ENCODE assay signal across 12 mouse cellular contexts in genomic region chr2:33643721-33644713, GRCm38 (mm10). TPM values are rescaled to one million over a fixed set of nuclear protein-coding genes. Genes with fewer than 3 reads are reported as not detected.
DNase-seq lines count a peak whose midpoint lies in the region; ATAC-seq lines count a peak whose summit lies in the region.
"Had no signal": no experiment of that assay in that cellular context is flagged by ENCODE, and none has a peak within 500 bp of the region (broad histone marks: within the 10 kb centered on the region; RNA-seq: fewer than 3 reads in every experiment).

No protein-coding gene starts in this region.

- no peaks in the 10 kb centered on the region for H3K9me3 ChIP-seq in hindbrain, embryonic 15.5 days
- H3K9me3 ChIP-seq in midbrain, embryonic 12.5 days: no peaks in the 10 kb centered on the region
- H3K9me3 ChIP-seq in neural tube, embryonic 15.5 days (replicated peaks): no peaks in the 10 kb centered on the region
- H3K9me3 ChIP-seq: liver, embryonic 13.5 days had no signal

- peak; percentile 29 for DNase-seq in thymus, postnatal 4 days
- no peak for DNase-seq in thymus, postnatal 0 days (ENCODE audit: low spot score)
- DNase-seq in T-cell, adult 2 months (ENCODE audit: low spot score): no peak
- DNase-seq in left cerebral cortex, adult 18-20 months (ENCODE audit: low spot score in 2 of 2): no peak
- DNase-seq in adrenal gland, postnatal 14 days: no peak

- H3K36me3 ChIP-seq in hindbrain, embryonic 15.5 days: no peaks in the 10 kb centered on the region
- H3K36me3 ChIP-seq in midbrain, embryonic 12.5 days: no peaks in the 10 kb centered on the region
- no peaks in the 10 kb centered on the region for H3K36me3 ChIP-seq in neural tube, embryonic 15.5 days
- H3K36me3 ChIP-seq: liver, embryonic 13.5 days had no signal

- peak overlapping the region; percentile 32; the same call in 1 of the 2 replicates for H3K9ac ChIP-seq in hindbrain, embryonic 15.5 days
- no peak overlapping the region for H3K9ac ChIP-seq in midbrain, embryonic 12.5 days (replicated peaks)
- H3K9ac ChIP-seq in neural tube, embryonic 15.5 days (replicated peaks): peak overlapping the region; percentile 40
- H3K9ac ChIP-seq: liver, embryonic 13.5 days had no signal

- H3K4me2 ChIP-seq in hindbrain, embryonic 15.5 days: peak overlapping the region; percentile 53
- peak overlapping the region; percentile 59 for H3K4me2 ChIP-seq in midbrain, embryonic 12.5 days (replicated peaks)
- H3K4me2 ChIP-seq in neural tube, embryonic 15.5 days: peak overlapping the region; percentile 58
- H3K4me2 ChIP-seq: liver, embryonic 13.5 days had no signal

- ATAC-seq in hindbrain, embryonic 15.5 days (ENCODE audit: low FRiP score, low read depth): no peak
- ATAC-seq in midbrain, embryonic 12.5 days (ENCODE audit: low FRiP score, low read depth): no peak
- no peak for ATAC-seq in neural tube, embryonic 15.5 days (ENCODE audit: low FRiP score)

- peak overlapping the region; percentile 69; the same call in 1 of the 2 replicates for H3K27ac ChIP-seq in hindbrain, embryonic 15.5 days (replicated peaks)
- H3K27ac ChIP-seq in midbrain, embryonic 12.5 days (replicated peaks): no peak overlapping the region
- peak overlapping the region; percentile 84 for H3K27ac ChIP-seq in neural tube, embryonic 15.5 days (replicated peaks)
- H3K27ac ChIP-seq: left cerebral cortex, adult 2 months; liver, embryonic 13.5 days had no signal

- peaks cover 17% of the 10 kb centered on the region for H3K4me1 ChIP-seq in hindbrain, embryonic 15.5 days (replicated peaks)
- H3K4me1 ChIP-seq in midbrain, embryonic 12.5 days: peaks cover 53% of the 10 kb centered on the region
- peaks cover 38% of the 10 kb centered on the region for H3K4me1 ChIP-seq in neural tube, embryonic 15.5 days

- H3K4me3 ChIP-seq in hindbrain, embryonic 15.5 days: peak overlapping the region; percentile 39
- peak overlapping the region; percentile 46 for H3K4me3 ChIP-seq in midbrain, embryonic 12.5 days
- H3K4me3 ChIP-seq in neural tube, embryonic 15.5 days (replicated peaks): peak overlapping the region; percentile 42
- H3K4me3 ChIP-seq: left cerebral cortex, adult 2 months; liver, embryonic 13.5 days had no signal

- 9% methylated on average over 50 of the region's 50 CpGs for WGBS in hindbrain, embryonic 15.5 days
- whole genome bisulfite sequencing in midbrain, embryonic 12.5 days: 13% methylated on average over 50 of the region's 50 CpGs
- WGBS in neural tube, embryonic 15.5 days: 5% methylated on average over 50 of the region's 50 CpGs

- H3K27me3 ChIP-seq in hindbrain, embryonic 15.5 days: peaks cover 79% of the 10 kb centered on the region
- H3K27me3 ChIP-seq in midbrain, embryonic 12.5 days: peaks cover 100% of the 10 kb centered on the region
- H3K27me3 ChIP-seq in neural tube, embryonic 15.5 days (replicated peaks): peaks cover 80% of the 10 kb centered on the region

RNA-seq across cellular contexts. Expression of gene Lmx1b, which starts 3.7 kb away (rescaled TPM):
- polyA plus RNA-seq in thymus, postnatal 0 days (2015; fragmentation: Nextera tagmentation; extraction: Ambion mirVana): 0.05 TPM in 1 of 2 replicates, not detected in the other
- polyA plus RNA-seq in hindbrain, embryonic 15.5 days (2015; fragmentation: Nextera tagmentation; extraction: Ambion mirVana): 4.9 and 6.2 TPM in 2 replicates
- 2.3 and 2.8 TPM in 2 replicates for polyA plus RNA-seq in midbrain, embryonic 12.5 days (2016; fragmentation: Nextera tagmentation; extraction: Ambion mirVana)
- 7.9 and 8.5 TPM in 2 replicates for polyA plus RNA-seq in neural tube, embryonic 15.5 days (2015; fragmentation: Nextera tagmentation; extraction: Ambion mirVana)
- under 1 TPM; 0.14 to 0.60 TPM for total RNA-seq in left cerebral cortex, adult 18-20 months (2021)
- total RNA-seq in adrenal gland, postnatal 14 days (2021): not detected in 2 replicates
- total RNA-seq: MEL had no signal
- polyA plus RNA-seq: intestine, embryonic 16.5 days; liver, embryonic 13.5 days had no signal
